ENCODE assay signal across 16 mouse cellular contexts in genomic region chr8:120014267-120015023, GRCm38 (mm10). TPM values are rescaled to one million over a fixed set of nuclear protein-coding genes. Genes with fewer than 3 reads are reported as not detected.
DNase-seq lines count a peak whose midpoint lies in the region; ATAC-seq and TF ChIP-seq lines count a peak whose summit lies in the region.
"Had no signal": no experiment of that assay in that cellular context is flagged by ENCODE, and none has a peak within 500 bp of the region (broad histone marks: within the 10 kb centered on the region; RNA-seq: fewer than 3 reads in every experiment).

No protein-coding gene starts in this region.

- no peak overlapping the region for H3K9ac ChIP-seq in lung, postnatal 0 days (replicated peaks; ENCODE audit: low read depth)
- H3K9ac ChIP-seq in limb, embryonic 12.5 days (replicated peaks), result no peak overlapping the region
- H3K9ac ChIP-seq: heart, embryonic 13.5 days; hindbrain, embryonic 15.5 days; neural tube, embryonic 12.5 days had no signal

- 43% methylated on average over 15 of the region's 15 CpGs for WGBS in lung, postnatal 0 days
- WGBS in limb, embryonic 12.5 days, result 61% methylated on average over 15 of the region's 15 CpGs

- no peaks in the 10 kb centered on the region for H3K27me3 ChIP-seq in lung, postnatal 0 days (replicated peaks; ENCODE audit: insufficient read depth, low read length)
- no peaks in the 10 kb centered on the region for H3K27me3 ChIP-seq in limb, embryonic 12.5 days
- H3K27me3 ChIP-seq: hindbrain, embryonic 15.5 days had no signal

- H3K4me3 ChIP-seq in lung, postnatal 0 days (ENCODE audit: low read depth, low read length), result no peak overlapping the region
- no peak overlapping the region for H3K4me3 ChIP-seq in limb, embryonic 12.5 days (replicated peaks)
- H3K4me3 ChIP-seq: heart, embryonic 13.5 days; hindbrain, embryonic 15.5 days; neural tube, embryonic 12.5 days had no signal

- TF ChIP-seq EP300 in lung, postnatal 0 days (IDR thresholded peaks at IDR 0.05), result no peak

- H3K4me1 ChIP-seq in lung, postnatal 0 days (ENCODE audit: insufficient read depth, low read depth, low read length), result no peaks in the 10 kb centered on the region
- H3K4me1 ChIP-seq in limb, embryonic 12.5 days (replicated peaks), result peaks cover 22% of the 10 kb centered on the region
- H3K4me1 ChIP-seq: hindbrain, embryonic 15.5 days; neural tube, embryonic 12.5 days had no signal

- peak; percentile 37 for DNase-seq in lung, postnatal 0 days (ENCODE audit: low spot score)
- DNase-seq in lung, postnatal 10 days, result no peak
- peak; percentile 50 for DNase-seq in kidney, adult 9 months
- DNase-seq in layer of hippocampus, adult 8-10 months (ENCODE audit: low spot score in 2 of 2), result no peak
- DNase-seq in testis, postnatal 14 days (ENCODE audit: low spot score), result no peak
- DNase-seq: cerebellum, postnatal 25 days; gastrocnemius, postnatal 10 days; layer of hippocampus, adult 9-11 months; midbrain, embryonic 14.5 days; retina, postnatal 1 day had no signal

- TF ChIP-seq CTCF in lung, postnatal 0 days (IDR thresholded peaks at IDR 0.05), result no peak

- no peak overlapping the region for H3K4me2 ChIP-seq in lung, postnatal 0 days (replicated peaks; ENCODE audit: low read depth, low read length)
- H3K4me2 ChIP-seq in limb, embryonic 12.5 days, result no peak overlapping the region
- H3K4me2 ChIP-seq: heart, embryonic 13.5 days; hindbrain, embryonic 15.5 days; neural tube, embryonic 12.5 days had no signal

- H3K36me3 ChIP-seq in lung, postnatal 0 days (ENCODE audit: insufficient read depth, low read length), result no peaks in the 10 kb centered on the region
- no peaks in the 10 kb centered on the region; the same call in 1 of the 2 replicates for H3K36me3 ChIP-seq in limb, embryonic 12.5 days
- H3K36me3 ChIP-seq: heart, embryonic 13.5 days; hindbrain, embryonic 15.5 days; neural tube, embryonic 12.5 days had no signal

- no peaks in the 10 kb centered on the region for H3K9me3 ChIP-seq in lung, postnatal 0 days (ENCODE audit: low read length)
- H3K9me3 ChIP-seq in limb, embryonic 12.5 days, result no peaks in the 10 kb centered on the region
- H3K9me3 ChIP-seq: heart, embryonic 13.5 days; hindbrain, embryonic 15.5 days; neural tube, embryonic 12.5 days had no signal

- H3K27ac ChIP-seq in lung, postnatal 0 days (ENCODE audit: low read length), result no peak overlapping the region
- H3K27ac ChIP-seq in limb, embryonic 12.5 days, result peak overlapping the region; percentile 12; the same call in 1 of the 2 replicates
- H3K27ac ChIP-seq: heart, embryonic 13.5 days; hindbrain, embryonic 15.5 days; neural tube, embryonic 12.5 days had no signal

- ATAC-seq in lung, postnatal 0 days, result peak; percentile 31
- ATAC-seq in limb, embryonic 12.5 days (ENCODE audit: insufficient number of reproducible peaks, insufficient read depth, low FRiP score, low TSS enrichment, low read depth), result no peak
- no peak for ATAC-seq in erythroid progenitor cell, adult 5-6 weeks (replicated peaks; ENCODE audit: low FRiP score, poor library complexity, severe bottlenecking)
- ATAC-seq: forebrain, embryonic 14.5 days had no signal

RNA-seq across cellular contexts. Expression of gene Crispld2, which starts 22.2 kb away (rescaled TPM):
- polyA plus RNA-seq in lung, postnatal 0 days (2015; fragmentation: Nextera tagmentation; extraction: Ambion mirVana), result 9.7 and 16.8 TPM in 2 replicates
- polyA plus RNA-seq in limb, embryonic 12.5 days (2016; fragmentation: Nextera tagmentation; extraction: Ambion mirVana), result 7.4 and 8.5 TPM in 2 replicates
- 1 to 10 TPM; 2.2 to 5.2 (median 2.9) TPM for total RNA-seq in layer of hippocampus, adult 8-10 months (2022)
- total RNA-seq in erythroid progenitor cell, adult 5-6 weeks (2015; ENCODE audit: low replicate concordance), result 2.2 and 4.6 TPM in 2 replicates
- total RNA-seq in erythroid progenitor cell, adult 5-6 weeks (2017; ENCODE audit: low replicate concordance), result 1.9 and 2.1 TPM in 2 replicates

Comparison
In these comparisons a context has a peak if more than half of its experiments do, and no peak if none do; other contexts are left out.
1. DNase-seq: peak in lung, postnatal 0 days (single experiment) and kidney, adult 9 months (single experiment); none in lung, postnatal 10 days (single experiment), layer of hippocampus, adult 8-10 months (0 of 2) and testis, postnatal 14 days (single experiment).